Mouse (Mus musculus) midbrain, embryonic 15.5 days (tissue): Measurements from ENCODE around the gene Ermard. TPM values are rescaled to one million over a fixed set of nuclear protein-coding genes. Genes with fewer than 3 reads are reported as not detected.

Experiments
- ATAC-seq: fragments of 200-750 bp; cut with Nextera tagmentation; replicated peaks from 2 replicates; pipeline ENCODE4 v1.8.0; 2017; ENCODE audit warnings: moderate TSS enrichment
- H3K27ac ChIP-seq: fragments of 300-500 bp; sonication (generic); 2 replicates; pipeline ENCODE4 v1.5.1; 2015; ENCODE audit warnings: mild to moderate bottlenecking, inconsistent platforms
- H3K27me3 ChIP-seq: fragments of 300-500 bp; sonication (generic); replicated peaks from 2 replicates; pipeline ENCODE4 v1.6.1; 2015; ENCODE audit warnings: inconsistent platforms
- H3K36me3 ChIP-seq: fragments of 300-500 bp; sonication (generic); replicated peaks from 2 replicates; pipeline ENCODE4 v1.6.1; 2015; ENCODE audit warnings: inconsistent platforms
- H3K4me1 ChIP-seq: fragments of 300-500 bp; sonication (generic); 2 replicates; pipeline ENCODE4 v1.6.1; 2015; ENCODE audit warnings: inconsistent platforms
- H3K4me2 ChIP-seq: fragments of 300-500 bp; sonication (generic); 2 replicates; pipeline ENCODE4 v1.6.1; 2015; ENCODE audit warnings: inconsistent platforms, mild to moderate bottlenecking, moderate library complexity
- H3K4me3 ChIP-seq: fragments of 300-500 bp; sonication (generic); 2 replicates; pipeline ENCODE4 v1.5.1; 2015; ENCODE audit warnings: mild to moderate bottlenecking, inconsistent platforms
- H3K9ac ChIP-seq: fragments of 300-500 bp; sonication (generic); 2 replicates; pipeline ENCODE4 v1.6.1; 2015; ENCODE audit warnings: mild to moderate bottlenecking, inconsistent platforms
- H3K9me3 ChIP-seq: fragments of 300-500 bp; sonication (generic); 2 replicates; pipeline ENCODE4 v1.6.1; 2016; ENCODE audit warnings: inconsistent platforms
- WGBS: fragments of 180-500 bp; shearing (Covaris S2); methylation state at CpG from one replicate; pipeline ENCODE4 v1.1.7; 2015; ENCODE audit warnings: mixed read lengths; 5-methylcytosine and 5-hydroxymethylcytosine counted together
- polyA plus RNA-seq: library from polyadenylated mRNA; unstranded; fragments of >200 nt; fragmentation: Nextera tagmentation; extraction: Ambion mirVana; gene quantifications from 2 replicates; pipeline ENCODE4 v1.2.1, GENCODE M21; 2015

Ermard gene
- polyA plus RNA-seq, 1 experiment from 2014 or later: 91.8 TPM

- no peak overlapping the region for H3K27ac ChIP-seq
- H3K9me3 ChIP-seq: no peaks in the 10 kb centered on the region
- H3K36me3 ChIP-seq: no peaks in the 10 kb centered on the region; the same call in 1 of the 2 replicates
- H3K4me3 ChIP-seq: no peak overlapping the region
- peaks cover 8% of the 10 kb centered on the region for H3K4me1 ChIP-seq
- no peak for ATAC-seq
- no peaks in the 10 kb centered on the region for H3K27me3 ChIP-seq
- 77% methylated on average over 8 of the region's 8 CpGs for WGBS
- no peak overlapping the region for H3K9ac ChIP-seq
- no peak overlapping the region for H3K4me2 ChIP-seq
Observed at GRCm38 (mm10) chr17:15068040-15068792, 27.2 kb downstream of the Ermard start.

- Histone ChIP-seq H3K9ac (no peak overlapping the region), H3K36me3 (no peaks in the 10 kb centered on the region), H3K27me3 (no peaks in the 10 kb centered on the region), H3K4me2 (no peak overlapping the region), H3K4me1 (peaks cover 8% of the 10 kb centered on the region), H3K4me3 (no peak overlapping the region), H3K9me3 (no peaks in the 10 kb centered on the region), H3K27ac (no peak overlapping the region)
- WGBS: 71% methylated on average over 2 of the region's 2 CpGs
- no peak for ATAC-seq
Observed at GRCm38 (mm10) chr17:15069124-15069523, 28.1 kb downstream of the Ermard start.

- Histone ChIP-seq H3K27ac (no peak overlapping the region), H3K4me1 (no peaks in the 10 kb centered on the region), H3K27me3 (no peaks in the 10 kb centered on the region), H3K36me3 (no peaks in the 10 kb centered on the region), H3K9me3 (no peaks in the 10 kb centered on the region), H3K4me2 (no peak overlapping the region), H3K9ac (no peak overlapping the region), H3K4me3 (no peak overlapping the region)
- ATAC-seq: no peak
- WGBS: 88% methylated on average over 2 of the region's 2 CpGs
Observed at GRCm38 (mm10) chr17:15072211-15072610, 31.2 kb downstream of the Ermard start.

GRCm38 (mm10) chr17:15075033-15075432 is 34.0 kb downstream of the Ermard start:
- no peak overlapping the region for H3K27ac ChIP-seq
- 80% methylated on average over 8 of the region's 8 CpGs for WGBS
- ATAC-seq: no peak
- H3K4me3 ChIP-seq: no peak overlapping the region
- no peaks in the 10 kb centered on the region for H3K36me3 ChIP-seq
- H3K9ac ChIP-seq: no peak overlapping the region
- H3K9me3 ChIP-seq: no peaks in the 10 kb centered on the region
- no peaks in the 10 kb centered on the region for H3K4me1 ChIP-seq
- no peaks in the 10 kb centered on the region for H3K27me3 ChIP-seq
- H3K4me2 ChIP-seq: no peak overlapping the region

- H3K36me3 ChIP-seq: no peaks in the 10 kb centered on the region
- no peak overlapping the region for H3K4me2 ChIP-seq
- no peak overlapping the region for H3K4me3 ChIP-seq
- no peaks in the 10 kb centered on the region for H3K9me3 ChIP-seq
- no peak overlapping the region for H3K27ac ChIP-seq
- WGBS: 55% methylated on average over 2 of the region's 2 CpGs
- ATAC-seq: no peak
- no peaks in the 10 kb centered on the region for H3K4me1 ChIP-seq
- no peak overlapping the region for H3K9ac ChIP-seq
- no peaks in the 10 kb centered on the region for H3K27me3 ChIP-seq
Observed at GRCm38 (mm10) chr17:15077536-15077935, 36.5 kb downstream of the Ermard start.

GRCm38 (mm10) chr17:15084226-15084848 is 43.3 kb downstream of the Ermard start:
- Histone ChIP-seq H3K4me3 (no peak overlapping the region), H3K4me1 (peaks cover 13% of the 10 kb centered on the region), H3K36me3 (no peaks in the 10 kb centered on the region), H3K4me2 (no peak overlapping the region), H3K9me3 (no peaks in the 10 kb centered on the region), H3K27ac (no peak overlapping the region), H3K27me3 (no peaks in the 10 kb centered on the region), H3K9ac (no peak overlapping the region)
- WGBS: 59% methylated on average over 13 of the region's 13 CpGs
- ATAC-seq: no peak

GRCm38 (mm10) chr17:15085006-15085405 is 44.0 kb downstream of the Ermard start:
- H3K4me3 ChIP-seq: no peak overlapping the region
- no peak for ATAC-seq
- H3K9me3 ChIP-seq: no peaks in the 10 kb centered on the region
- H3K36me3 ChIP-seq: no peaks in the 10 kb centered on the region
- H3K4me1 ChIP-seq: peaks cover 13% of the 10 kb centered on the region
- H3K27ac ChIP-seq: no peak overlapping the region
- H3K27me3 ChIP-seq: no peaks in the 10 kb centered on the region
- no peak overlapping the region for H3K9ac ChIP-seq
- WGBS: 89% methylated on average over 2 of the region's 2 CpGs
- H3K4me2 ChIP-seq: no peak overlapping the region

- no peaks in the 10 kb centered on the region for H3K27me3 ChIP-seq
- H3K9ac ChIP-seq: no peak overlapping the region
Observed at GRCm38 (mm10) chr17:15088166-15088565, 47.2 kb downstream of the Ermard start.

GRCm38 (mm10) chr17:15088591-15089001 is 47.6 kb downstream of the Ermard start:
- Histone ChIP-seq H3K4me3 (no peak overlapping the region), H3K36me3 (no peaks in the 10 kb centered on the region), H3K9me3 (no peaks in the 10 kb centered on the region), H3K9ac (no peak overlapping the region), H3K4me2 (no peak overlapping the region), H3K27ac (peak overlapping the region; percentile 14; the same call in 1 of the 2 replicates), H3K4me1 (peaks cover 13% of the 10 kb centered on the region), H3K27me3 (no peaks in the 10 kb centered on the region)
- ATAC-seq: peak; percentile 68
- 10% methylated on average over 8 of the region's 8 CpGs for WGBS

More at GRCm38 (mm10) chr17:15088166-15088565, 47.2 kb downstream of the Ermard start:
- no peak overlapping the region for H3K4me3 ChIP-seq
- no peaks in the 10 kb centered on the region for H3K9me3 ChIP-seq
- peaks cover 13% of the 10 kb centered on the region for H3K4me1 ChIP-seq
- ATAC-seq: peak; percentile 65
- WGBS: 26% methylated on average over 2 of the region's 2 CpGs
- no peak overlapping the region for H3K4me2 ChIP-seq
- H3K27ac ChIP-seq: 0 out of 2 replicates have a peak overlapping the region, but pooled peaks have one; percentile 14
- no peaks in the 10 kb centered on the region for H3K36me3 ChIP-seq

- peaks cover 13% of the 10 kb centered on the region for H3K4me1 ChIP-seq
- 84% methylated on average over 3 of the region's 3 CpGs for WGBS
- ATAC-seq: no peak
- H3K9me3 ChIP-seq: no peaks in the 10 kb centered on the region
- no peak overlapping the region for H3K4me3 ChIP-seq
- H3K27me3 ChIP-seq: no peaks in the 10 kb centered on the region
- H3K9ac ChIP-seq: no peak overlapping the region
- no peaks in the 10 kb centered on the region for H3K36me3 ChIP-seq
- no peak overlapping the region for H3K27ac ChIP-seq
- H3K4me2 ChIP-seq: no peak overlapping the region
Observed at GRCm38 (mm10) chr17:15091739-15092138, 50.7 kb downstream of the Ermard start.

- Histone ChIP-seq H3K27ac (no peak overlapping the region), H3K36me3 (no peaks in the 10 kb centered on the region), H3K4me2 (no peak overlapping the region), H3K27me3 (no peaks in the 10 kb centered on the region), H3K4me1 (peaks cover 6% of the 10 kb centered on the region), H3K9me3 (no peaks in the 10 kb centered on the region), H3K4me3 (no peak overlapping the region), H3K9ac (no peak overlapping the region)
- WGBS: 34% methylated on average over 3 of the region's 3 CpGs
- ATAC-seq: no peak
Observed at GRCm38 (mm10) chr17:15093523-15093922, 52.5 kb downstream of the Ermard start.

GRCm38 (mm10) chr17:15096853-15097252 is 55.8 kb downstream of the Ermard start:
- Histone ChIP-seq H3K9ac (no peak overlapping the region), H3K27me3 (no peaks in the 10 kb centered on the region), H3K9me3 (no peaks in the 10 kb centered on the region), H3K4me1 (no peaks in the 10 kb centered on the region), H3K36me3 (no peaks in the 10 kb centered on the region), H3K27ac (no peak overlapping the region), H3K4me2 (no peak overlapping the region), H3K4me3 (no peak overlapping the region)
- WGBS: 86% methylated on average over 6 of the region's 6 CpGs
- ATAC-seq: no peak

GRCm38 (mm10) chr17:15098677-15099076 is 57.7 kb downstream of the Ermard start:
- no peaks in the 10 kb centered on the region for H3K27me3 ChIP-seq
- no peak overlapping the region for H3K9ac ChIP-seq
- H3K36me3 ChIP-seq: no peaks in the 10 kb centered on the region
- H3K4me1 ChIP-seq: no peaks in the 10 kb centered on the region
- H3K4me3 ChIP-seq: no peak overlapping the region
- no peak overlapping the region for H3K4me2 ChIP-seq
- 95% methylated on average over 1 of the region's 1 CpGs for WGBS
- no peak for ATAC-seq
- H3K27ac ChIP-seq: no peak overlapping the region
- H3K9me3 ChIP-seq: no peaks in the 10 kb centered on the region
